Mouse (Mus musculus): ENCODE data around the gene Acacb. TPM values are rescaled to one million over a fixed set of nuclear protein-coding genes. Genes with fewer than 3 reads are reported as not detected.
A peak's percentile ranks its signal among the peaks of the same experiment; 100 is the strongest.

The Acacb gene
- polyA plus RNA-seq, 1 experiment from 2014 or later, result 5.8 TPM

GRCm38 (mm10) chr5:114163117-114163696, 16.9 kb downstream of the Acacb start:
- H3K4me1 ChIP-seq, result no peaks in the 10 kb centered on the region
- no peak overlapping the region for H3K4me3 ChIP-seq
- no peaks in the 10 kb centered on the region for H3K36me3 ChIP-seq (replicated peaks)
- no peak overlapping the region for H3K9ac ChIP-seq
- no peak for ATAC-seq (replicated peaks)
- 71% methylated on average over 6 of the region's 6 CpGs for WGBS
- H3K27ac ChIP-seq, result no peak overlapping the region
- no peaks in the 10 kb centered on the region for H3K9me3 ChIP-seq
- no peaks in the 10 kb centered on the region for H3K27me3 ChIP-seq (replicated peaks)
- H3K4me2 ChIP-seq, result no peak overlapping the region

- no peak for ATAC-seq (replicated peaks)
- no peak overlapping the region for H3K9ac ChIP-seq
Measured at GRCm38 (mm10) chr5:114170345-114170744, 24.0 kb downstream of the Acacb start.

GRCm38 (mm10) chr5:114172936-114173335, 26.6 kb downstream of the Acacb start:
- Histone ChIP-seq H3K4me2 (no peak overlapping the region), H3K36me3 (replicated peaks) (no peaks in the 10 kb centered on the region), H3K4me1 (peaks cover 12% of the 10 kb centered on the region), H3K27me3 (replicated peaks) (peaks cover 13% of the 10 kb centered on the region), H3K4me3 (no peak overlapping the region), H3K9ac (no peak overlapping the region), H3K9me3 (no peaks in the 10 kb centered on the region), H3K27ac (no peak overlapping the region)
- WGBS, result 88% methylated on average over 3 of the region's 3 CpGs
- ATAC-seq (replicated peaks), result no peak

More at GRCm38 (mm10) chr5:114170345-114170744, 24.0 kb downstream of the Acacb start:
- WGBS, result 85% methylated on average over 7 of the region's 7 CpGs
- Histone ChIP-seq H3K36me3 (replicated peaks) (no peaks in the 10 kb centered on the region), H3K27ac (no peak overlapping the region), H3K4me3 (no peak overlapping the region), H3K4me1 (0 out of 2 replicates have a peak, but pooled peaks cover under 1% of the 10 kb centered on the region), H3K4me2 (no peak overlapping the region), H3K27me3 (replicated peaks) (peaks cover 5% of the 10 kb centered on the region), H3K9me3 (no peaks in the 10 kb centered on the region)

GRCm38 (mm10) chr5:114173458-114173857, 27.1 kb downstream of the Acacb start:
- Histone ChIP-seq H3K4me3 (no peak overlapping the region), H3K4me1 (peaks cover 12% of the 10 kb centered on the region), H3K27me3 (replicated peaks) (peaks cover 13% of the 10 kb centered on the region), H3K27ac (no peak overlapping the region), H3K9ac (no peak overlapping the region), H3K9me3 (no peaks in the 10 kb centered on the region), H3K4me2 (no peak overlapping the region), H3K36me3 (replicated peaks) (no peaks in the 10 kb centered on the region)
- 75% methylated on average over 7 of the region's 7 CpGs for WGBS
- ATAC-seq (replicated peaks), result no peak

GRCm38 (mm10) chr5:114173877-114174581, 27.7 kb downstream of the Acacb start:
- 29% methylated on average over 16 of the region's 16 CpGs for WGBS
- Histone ChIP-seq H3K9me3 (no peaks in the 10 kb centered on the region), H3K27me3 (replicated peaks) (peaks cover 13% of the 10 kb centered on the region), H3K36me3 (replicated peaks) (no peaks in the 10 kb centered on the region), H3K27ac (no peak overlapping the region), H3K4me2 (no peak overlapping the region), H3K9ac (no peak overlapping the region), H3K4me1 (peaks cover 12% of the 10 kb centered on the region), H3K4me3 (no peak overlapping the region)
- ATAC-seq (replicated peaks), result no peak

- H3K4me2 ChIP-seq, result peak overlapping the region; percentile 20; the same call in 1 of the 2 replicates
- WGBS, result 11% methylated on average over 16 of the region's 16 CpGs
- no peaks in the 10 kb centered on the region for H3K9me3 ChIP-seq
- no peak for ATAC-seq (replicated peaks)
- H3K9ac ChIP-seq, result no peak overlapping the region
- H3K4me1 ChIP-seq, result peaks cover 12% of the 10 kb centered on the region
- H3K27ac ChIP-seq, result no peak overlapping the region
- peaks cover 13% of the 10 kb centered on the region for H3K27me3 ChIP-seq (replicated peaks)
- H3K36me3 ChIP-seq (replicated peaks), result no peaks in the 10 kb centered on the region
- H3K4me3 ChIP-seq, result no peak overlapping the region
Measured at GRCm38 (mm10) chr5:114174639-114175038, 28.3 kb downstream of the Acacb start.

GRCm38 (mm10) chr5:114175596-114176171, 29.3 kb downstream of the Acacb start:
- ATAC-seq (replicated peaks), result peak; percentile 42; the same call in 1 of the 2 replicates
- under 1% methylated on average over 26 of the region's 26 CpGs for WGBS

GRCm38 (mm10) chr5:114176548-114177400, 30.4 kb downstream of the Acacb start:
- no peak overlapping the region for H3K27ac ChIP-seq
- H3K4me3 ChIP-seq, result no peak overlapping the region
- H3K9ac ChIP-seq, result no peak overlapping the region
- no peak for ATAC-seq (replicated peaks)
- WGBS, result 60% methylated on average over 8 of the region's 8 CpGs
- H3K4me2 ChIP-seq, result peak overlapping the region; percentile 63
- H3K9me3 ChIP-seq, result no peaks in the 10 kb centered on the region
- H3K4me1 ChIP-seq, result peaks cover 12% of the 10 kb centered on the region
- peaks cover 13% of the 10 kb centered on the region for H3K27me3 ChIP-seq (replicated peaks)
- H3K36me3 ChIP-seq (replicated peaks), result no peaks in the 10 kb centered on the region

More at GRCm38 (mm10) chr5:114175596-114176171, 29.3 kb downstream of the Acacb start:
- Histone ChIP-seq H3K27me3 (replicated peaks) (peaks cover 13% of the 10 kb centered on the region), H3K9me3 (no peaks in the 10 kb centered on the region), H3K4me2 (peak overlapping the region; percentile 63), H3K36me3 (replicated peaks) (no peaks in the 10 kb centered on the region), H3K4me1 (peaks cover 12% of the 10 kb centered on the region), H3K9ac (0 out of 2 replicates have a peak overlapping the region, but pooled peaks have one; percentile 26), H3K4me3 (peak overlapping the region; percentile 34), H3K27ac (no peak overlapping the region)

- H3K27me3 ChIP-seq (replicated peaks), result peaks cover 13% of the 10 kb centered on the region
- H3K27ac ChIP-seq, result no peak overlapping the region
- WGBS, result 79% methylated on average over 4 of the region's 4 CpGs
- no peaks in the 10 kb centered on the region for H3K9me3 ChIP-seq
- H3K4me3 ChIP-seq, result no peak overlapping the region
- no peak overlapping the region for H3K9ac ChIP-seq
- ATAC-seq (replicated peaks), result no peak
- peaks cover 12% of the 10 kb centered on the region for H3K4me1 ChIP-seq
- no peaks in the 10 kb centered on the region for H3K36me3 ChIP-seq (replicated peaks)
- no peak overlapping the region for H3K4me2 ChIP-seq
Measured at GRCm38 (mm10) chr5:114177966-114178719, 31.8 kb downstream of the Acacb start.

GRCm38 (mm10) chr5:114179541-114179940, 33.2 kb downstream of the Acacb start:
- WGBS, result 90% methylated on average over 11 of the region's 11 CpGs
- H3K4me3 ChIP-seq, result no peak overlapping the region
- H3K27ac ChIP-seq, result no peak overlapping the region

GRCm38 (mm10) chr5:114183493-114183892, 37.2 kb downstream of the Acacb start:
- Histone ChIP-seq H3K27ac (no peak overlapping the region), H3K27me3 (replicated peaks) (no peaks in the 10 kb centered on the region), H3K4me1 (no peaks in the 10 kb centered on the region), H3K36me3 (replicated peaks) (no peaks in the 10 kb centered on the region), H3K4me3 (no peak overlapping the region), H3K4me2 (no peak overlapping the region), H3K9me3 (no peaks in the 10 kb centered on the region), H3K9ac (no peak overlapping the region)
- no peak for ATAC-seq (replicated peaks)
- WGBS, result 88% methylated on average over 2 of the region's 2 CpGs

More at GRCm38 (mm10) chr5:114179541-114179940, 33.2 kb downstream of the Acacb start:
- Histone ChIP-seq H3K27me3 (replicated peaks) (peaks cover 13% of the 10 kb centered on the region), H3K4me2 (no peak overlapping the region), H3K4me1 (peaks cover 12% of the 10 kb centered on the region), H3K9ac (no peak overlapping the region), H3K36me3 (replicated peaks) (no peaks in the 10 kb centered on the region), H3K9me3 (no peaks in the 10 kb centered on the region)
- ATAC-seq (replicated peaks), result no peak

Data from midbrain, embryonic 15.5 days (tissue).